Mouse (Mus musculus): ENCODE data around the gene Snx20.
A peak's percentile ranks its signal among the peaks of the same experiment; 100 is the strongest.

Snx20 gene

DNA sequence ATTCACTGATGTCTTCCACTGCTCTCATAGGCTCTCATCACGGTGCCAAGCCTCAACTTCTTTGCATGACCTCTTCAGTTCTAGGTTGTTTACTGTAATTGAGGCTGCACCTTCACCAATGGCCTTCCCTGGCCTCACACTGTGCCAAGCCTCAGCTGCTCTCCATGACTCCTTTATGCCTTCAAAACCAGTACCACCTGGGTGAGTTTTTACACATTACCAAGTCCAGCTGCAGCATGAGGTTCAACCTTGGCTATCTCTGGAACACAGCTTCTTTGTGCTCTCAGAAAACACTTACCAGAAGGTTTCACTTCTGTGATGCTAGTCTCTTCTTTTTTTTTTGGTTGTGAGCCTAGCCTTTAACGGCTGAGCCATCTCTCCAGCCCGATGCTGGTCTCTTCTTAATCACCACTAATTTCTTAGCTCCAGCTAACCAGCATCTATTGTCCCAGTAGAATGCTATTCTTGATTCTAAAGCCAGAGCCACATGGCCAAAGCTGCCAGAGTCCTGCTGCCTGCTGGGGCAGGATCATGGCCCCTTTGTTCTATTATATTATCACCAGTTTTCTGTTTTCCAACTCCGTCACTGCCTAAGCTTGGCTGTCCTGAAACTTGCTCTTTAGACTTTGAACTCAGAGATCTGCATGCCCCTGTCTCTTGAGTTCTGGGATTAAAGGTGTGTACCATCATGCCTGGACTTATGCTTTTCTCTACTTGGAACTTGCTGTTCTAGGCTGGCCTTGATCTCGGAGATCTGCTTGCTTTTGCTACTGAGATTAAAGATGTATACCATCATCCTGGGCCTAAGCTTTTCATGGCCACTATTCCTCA is 7.0 kb upstream of the Snx20 start:
- DNase-seq (ENCODE audit: low spot score in 2 of 2) = no peak

DNA sequence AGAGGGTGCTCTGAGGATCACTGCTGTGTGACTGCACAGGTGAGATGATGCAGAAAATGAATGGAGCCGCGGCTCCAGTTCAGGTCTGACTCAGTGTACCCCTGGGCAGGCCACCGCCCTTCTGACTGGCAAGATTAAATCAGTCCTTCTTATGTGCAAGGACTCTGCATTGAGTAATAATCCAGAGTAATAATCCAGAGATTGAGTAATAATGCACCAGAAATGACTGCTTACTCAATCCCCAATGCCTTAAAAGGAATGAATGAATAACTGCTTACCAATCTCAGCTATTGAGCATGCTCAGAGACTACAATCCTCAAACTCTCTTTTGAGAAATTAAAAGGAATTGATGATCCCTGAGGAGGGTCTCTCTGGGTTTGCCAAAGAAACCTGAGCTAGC is 3.0 kb upstream of the Snx20 start:
- DNase-seq (ENCODE audit: low spot score in 2 of 2) = no peak

DNA sequence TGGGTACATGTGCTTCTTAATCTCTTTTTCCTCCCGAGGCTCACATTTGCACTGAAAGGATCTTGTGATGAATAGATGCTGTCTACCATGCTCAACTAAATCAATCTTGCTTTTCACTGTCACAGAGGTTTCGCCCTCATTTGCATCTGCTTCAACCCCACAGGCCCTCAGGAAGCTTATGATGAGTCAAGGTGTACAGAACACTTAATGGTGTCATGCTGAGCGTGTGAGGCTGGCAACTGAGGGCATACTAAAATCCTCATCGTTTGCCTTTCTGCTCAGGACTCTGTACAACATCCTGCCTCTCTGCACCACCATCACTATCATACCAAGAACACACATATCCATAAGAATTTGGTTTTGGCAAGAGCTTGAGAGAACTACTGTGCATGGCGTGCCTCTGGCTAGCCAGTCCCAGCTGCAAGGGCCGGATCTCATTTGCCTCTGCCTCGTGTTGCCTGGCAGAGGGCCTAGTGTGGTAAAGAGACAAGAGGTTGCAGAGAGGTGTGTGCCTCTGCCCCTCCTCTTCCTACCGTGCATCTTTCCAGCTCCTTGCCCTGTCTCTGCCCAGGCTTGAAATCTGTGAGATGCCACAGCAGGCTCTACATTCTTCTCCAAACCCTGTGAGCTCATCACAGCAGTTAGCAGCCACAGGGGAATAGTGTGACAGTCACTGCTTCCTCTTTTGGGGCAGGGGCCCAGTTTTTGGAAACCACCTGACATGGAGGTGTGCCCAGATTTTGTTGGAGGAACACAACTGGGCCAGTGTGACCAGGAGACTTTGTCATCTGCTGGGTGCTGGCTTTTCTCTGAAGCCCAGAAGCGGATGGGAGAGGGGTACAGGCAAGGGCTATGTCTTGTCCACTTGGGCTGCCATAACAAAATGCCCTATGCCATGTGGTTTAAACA is 1.4 kb upstream of the Snx20 start:
- DNase-seq (ENCODE audit: low spot score in 2 of 2) = no peak

DNA sequence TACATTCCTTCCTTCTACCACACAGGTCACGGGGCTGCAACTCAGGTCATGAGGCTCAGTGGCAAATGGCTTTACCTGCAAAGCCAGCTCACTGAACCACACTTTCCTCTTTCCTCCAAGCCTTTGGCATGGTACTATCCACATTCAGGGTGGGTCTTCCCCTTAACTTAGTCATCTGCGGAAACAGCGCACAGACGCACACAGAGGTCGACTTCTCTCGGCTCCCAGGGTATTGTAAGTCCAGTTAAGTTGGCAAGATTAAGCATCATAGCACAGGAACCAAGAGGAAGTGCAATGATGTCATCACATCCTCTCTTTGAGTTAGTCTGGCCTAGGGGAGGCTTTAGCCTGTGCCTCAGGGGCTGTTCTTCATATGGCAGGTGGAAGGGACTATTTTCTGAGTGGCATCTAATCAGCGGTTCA is 2.6 kb downstream of the Snx20 start:
- no peak for DNase-seq (ENCODE audit: low spot score in 2 of 2)

DNA sequence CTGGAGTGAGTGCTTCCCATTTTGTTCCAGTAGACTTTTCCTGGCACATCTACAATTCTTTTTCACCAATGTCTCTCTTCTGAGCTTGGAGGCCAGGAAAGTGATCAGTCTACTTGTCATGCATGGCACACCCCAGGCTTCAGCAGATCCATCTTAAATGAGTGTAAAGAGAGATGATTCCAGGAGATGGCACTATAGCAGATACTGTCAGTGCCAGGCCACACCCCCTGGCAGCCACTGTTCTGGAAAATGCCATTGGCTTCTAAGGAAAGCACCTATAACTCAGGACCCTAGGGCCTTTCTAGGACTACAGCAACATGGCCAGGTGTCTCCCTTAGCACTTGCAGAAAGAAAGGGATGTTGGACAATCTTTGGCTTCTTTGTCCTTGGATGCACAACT is 4.8 kb downstream of the Snx20 start:
- peak; percentile 53 to 65 for DNase-seq (ENCODE audit: low spot score in 2 of 2)

DNA sequence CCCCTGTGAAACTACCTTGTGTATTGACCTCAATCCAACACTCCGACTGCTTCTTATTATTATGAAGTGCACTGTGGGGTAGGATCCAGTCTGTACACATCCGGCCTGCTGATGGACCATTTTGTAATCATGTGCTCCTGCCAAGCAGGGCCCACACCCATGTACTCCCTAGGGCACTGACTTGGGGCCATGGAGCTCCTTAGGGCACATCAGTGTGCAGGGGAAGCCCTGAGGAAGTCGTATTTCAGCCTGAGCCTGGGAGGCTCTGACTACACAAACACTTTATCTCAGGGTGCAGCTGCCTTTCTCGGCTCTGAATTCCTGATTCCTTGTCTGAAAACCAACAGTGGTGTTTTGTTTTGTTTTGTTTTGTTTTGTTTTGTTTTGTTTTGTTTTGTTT is 5.7 kb downstream of the Snx20 start:
- no peak for DNase-seq (ENCODE audit: low spot score in 2 of 2)

DNA sequence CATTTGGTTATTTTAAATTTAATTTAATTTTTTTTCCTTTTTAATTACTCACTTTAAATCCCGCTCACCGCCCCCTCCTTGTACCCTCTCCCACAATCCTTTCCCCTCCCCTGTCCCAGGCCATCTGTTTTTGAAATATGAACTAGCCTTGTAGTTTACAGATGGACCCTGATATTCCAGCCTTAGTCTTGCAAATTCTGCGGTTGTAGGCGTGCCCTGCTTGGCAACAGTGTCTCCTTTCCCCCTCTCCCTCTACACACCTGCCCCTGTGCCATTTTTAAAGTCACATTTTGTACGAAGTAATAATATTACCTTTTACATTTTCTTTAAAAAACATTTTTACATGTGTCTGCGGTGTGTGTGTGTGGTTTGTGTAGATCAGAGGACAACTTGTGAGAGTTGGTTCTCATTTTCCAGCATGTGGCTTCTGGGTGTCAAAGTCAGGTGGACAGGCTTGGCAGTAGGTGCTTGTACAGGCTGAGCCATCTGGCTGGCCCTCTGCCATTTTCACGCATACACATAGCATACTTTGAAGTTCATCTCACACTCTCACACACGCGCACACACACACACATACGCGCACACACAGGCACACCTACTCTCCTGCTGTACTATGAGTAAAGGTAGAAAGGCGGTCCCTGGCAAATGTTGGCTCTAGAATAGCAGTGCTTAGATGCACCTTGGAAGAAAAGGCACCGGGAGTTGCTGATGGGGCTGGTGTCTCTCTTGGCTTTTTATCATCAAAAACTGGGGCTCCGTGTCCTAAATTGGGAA is 7.7 kb downstream of the Snx20 start:
- peak; percentile 69 to 78 for DNase-seq (ENCODE audit: low spot score in 2 of 2)

DNA sequence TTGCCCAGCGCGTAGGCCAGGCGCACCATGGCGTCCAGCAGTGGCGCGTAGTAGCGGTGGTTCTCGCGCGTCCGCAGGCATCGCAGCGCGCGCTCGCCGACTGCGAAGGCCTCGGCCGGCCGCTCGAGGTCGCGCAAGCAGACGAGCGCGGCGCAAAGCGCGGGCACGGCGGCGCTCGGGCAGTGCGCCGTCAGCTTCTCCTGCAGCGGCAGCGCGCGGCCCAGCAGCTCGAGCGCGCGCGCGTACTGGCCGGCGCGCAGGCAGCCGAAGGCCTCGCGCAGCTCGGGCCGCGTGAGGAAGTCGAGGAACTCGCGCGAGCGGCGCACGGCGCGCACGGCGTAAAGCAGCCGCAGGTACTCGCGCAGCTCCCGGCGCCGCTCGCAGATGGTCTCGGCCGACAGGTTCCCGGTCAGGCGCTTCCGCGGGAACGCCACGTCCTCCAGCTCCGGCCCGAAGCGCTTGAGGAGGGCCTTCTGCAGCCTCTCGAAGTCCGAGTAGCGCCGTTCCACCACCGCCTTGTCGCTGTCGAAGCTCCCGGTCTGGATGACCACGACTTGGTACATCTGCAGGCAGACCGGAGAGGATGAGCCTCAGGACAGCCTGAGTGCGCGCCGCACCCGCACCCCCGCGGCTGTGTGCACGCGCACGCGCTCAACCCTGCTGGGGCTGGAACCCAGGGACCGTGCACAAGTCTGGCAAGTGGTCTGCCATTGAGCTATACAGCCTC is 8.5 kb downstream of the Snx20 start:
- peak; percentile 88 to 91 for DNase-seq (ENCODE audit: low spot score in 2 of 2)

DNA sequence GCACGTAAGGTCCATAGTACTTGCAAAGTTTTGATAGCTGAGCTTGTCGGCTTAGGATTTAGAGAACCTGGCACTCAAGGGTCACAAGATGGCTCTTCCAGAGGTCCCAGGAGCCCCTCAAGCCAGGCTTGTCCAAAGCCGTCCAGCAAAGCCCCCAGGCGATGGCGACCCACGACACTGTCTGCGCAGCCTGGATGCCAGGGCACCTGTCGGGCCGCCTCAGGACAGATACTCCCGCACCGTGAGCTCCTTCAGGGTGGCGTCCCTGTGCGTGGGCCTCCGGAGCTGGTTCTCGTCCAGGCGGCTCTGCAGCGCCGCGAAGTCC is 9.0 kb downstream of the Snx20 start:
- DNase-seq (ENCODE audit: low spot score in 2 of 2) = no peak

DNA sequence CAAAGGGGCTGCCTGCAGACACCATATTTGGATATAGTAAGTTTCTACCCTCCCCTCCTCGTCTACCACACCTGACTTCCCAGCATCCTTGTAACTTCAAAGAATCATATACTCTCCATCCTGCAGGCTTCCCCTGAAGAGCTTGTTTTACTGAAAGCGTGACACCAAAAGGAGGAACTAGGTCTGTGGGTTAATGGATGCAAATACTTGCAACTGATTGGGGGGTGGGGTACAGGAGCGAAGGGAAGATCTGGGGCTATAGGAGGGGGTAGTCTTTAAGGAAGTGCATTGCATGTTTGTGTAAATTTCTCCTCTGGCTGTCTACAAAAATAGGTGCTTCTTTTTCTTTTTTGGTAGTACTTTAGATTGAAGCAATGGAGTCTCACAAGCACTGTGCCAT is 9.5 kb downstream of the Snx20 start:
- no peak for DNase-seq (ENCODE audit: low spot score in 2 of 2)

DNA sequence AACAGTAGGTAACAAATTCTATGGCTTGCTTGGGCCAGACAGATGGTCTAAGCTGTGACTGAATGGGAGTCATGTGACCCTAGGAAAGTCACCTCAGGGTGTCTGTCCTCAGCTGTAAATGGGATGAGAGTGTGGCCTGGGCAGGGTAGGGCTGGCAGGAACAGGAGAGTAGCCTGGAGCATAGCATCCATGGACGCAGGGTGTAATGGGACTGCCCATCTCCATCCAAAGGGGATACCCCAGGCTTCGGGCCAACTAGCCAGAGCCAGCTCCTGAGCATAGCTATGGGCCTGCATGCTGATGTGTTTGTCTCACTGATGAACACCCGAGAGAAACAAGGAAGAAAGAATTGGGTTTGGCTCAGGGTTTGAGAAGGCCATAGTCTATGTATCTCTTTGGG is 11.7 kb downstream of the Snx20 start:
- no peak for DNase-seq (ENCODE audit: low spot score in 2 of 2)

DNA sequence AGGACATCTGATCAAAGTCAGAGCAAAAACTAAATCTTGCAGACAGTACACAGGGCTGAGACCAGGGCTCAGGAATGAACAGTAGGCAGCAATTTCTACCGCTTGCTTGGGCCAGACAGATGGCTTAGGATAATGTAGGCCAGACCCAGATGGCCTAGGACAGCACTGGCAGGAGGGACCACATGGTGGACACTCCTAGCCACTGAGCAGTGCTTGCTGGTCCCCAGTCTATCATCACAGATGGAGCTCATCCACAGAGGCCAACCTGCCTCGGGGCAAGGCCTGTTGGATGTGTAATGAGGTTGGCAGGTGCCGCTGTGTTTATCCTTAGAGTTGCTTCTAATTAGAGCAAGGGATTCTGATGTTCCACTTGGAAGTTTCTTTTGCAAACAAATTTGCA is 12.6 kb downstream of the Snx20 start:
- no peak for DNase-seq (ENCODE audit: low spot score in 2 of 2)

DNA sequence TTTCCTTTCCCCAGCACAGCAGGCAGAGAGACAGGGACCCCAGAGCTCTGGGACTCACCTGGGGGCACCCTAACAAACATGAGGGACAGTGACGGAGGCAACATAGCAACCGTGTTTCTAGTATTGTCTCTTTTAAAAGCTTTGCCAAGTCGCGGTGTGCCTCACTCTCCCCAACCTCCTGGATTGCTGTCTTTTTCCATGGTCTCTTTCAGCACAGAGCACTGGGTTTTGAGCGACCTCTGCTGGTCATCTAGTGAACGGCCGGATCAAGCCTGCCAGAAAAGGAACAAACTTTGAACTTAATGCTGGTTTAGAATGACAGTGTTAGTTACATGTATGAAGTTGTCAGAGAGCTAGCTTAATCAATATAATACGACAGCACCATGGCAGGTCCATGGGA is 14.5 kb downstream of the Snx20 start:
- peak; percentile 82 to 88 for DNase-seq (ENCODE audit: low spot score in 2 of 2)

DNA sequence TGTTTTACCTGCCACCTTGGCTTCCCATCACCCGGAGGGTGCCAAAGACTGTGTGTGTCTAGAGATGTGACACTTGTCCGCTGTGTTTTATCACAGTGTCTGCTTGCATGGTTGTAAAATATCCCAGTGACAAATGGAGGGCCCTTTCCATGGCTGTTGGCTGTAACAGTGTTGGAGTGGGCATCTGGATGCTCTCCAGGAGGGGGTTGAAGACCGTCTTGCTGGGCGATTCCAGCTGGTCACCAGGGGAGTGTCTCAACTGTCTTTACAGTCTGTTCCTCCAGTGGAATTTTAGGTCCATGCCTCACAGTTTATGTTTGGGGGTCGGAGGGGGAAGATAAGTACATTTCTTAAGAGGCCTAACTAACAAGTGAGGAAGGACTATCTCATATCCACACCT is 15.0 kb downstream of the Snx20 start:
- DNase-seq (ENCODE audit: low spot score in 2 of 2) = no peak

DNA sequence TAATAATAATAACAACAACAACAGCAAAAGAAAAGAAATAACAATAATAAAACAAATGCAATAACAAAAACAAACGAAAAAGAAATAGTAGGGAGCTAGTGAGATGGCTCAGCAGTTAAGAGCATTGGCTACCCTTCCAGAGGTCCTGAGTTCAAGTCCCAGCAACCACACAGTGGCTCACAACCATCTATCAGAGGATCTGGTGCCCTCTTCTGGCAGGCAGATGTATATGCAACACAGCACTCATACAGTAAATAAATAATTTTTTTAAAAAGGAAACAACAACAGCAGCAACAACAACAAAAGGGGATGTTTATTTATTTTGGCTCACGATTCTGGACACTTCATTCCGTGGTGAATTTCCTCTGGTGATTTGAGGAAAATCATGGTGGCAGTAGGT is 16.4 kb downstream of the Snx20 start:
- no peak for DNase-seq (ENCODE audit: low spot score in 2 of 2)

DNA sequence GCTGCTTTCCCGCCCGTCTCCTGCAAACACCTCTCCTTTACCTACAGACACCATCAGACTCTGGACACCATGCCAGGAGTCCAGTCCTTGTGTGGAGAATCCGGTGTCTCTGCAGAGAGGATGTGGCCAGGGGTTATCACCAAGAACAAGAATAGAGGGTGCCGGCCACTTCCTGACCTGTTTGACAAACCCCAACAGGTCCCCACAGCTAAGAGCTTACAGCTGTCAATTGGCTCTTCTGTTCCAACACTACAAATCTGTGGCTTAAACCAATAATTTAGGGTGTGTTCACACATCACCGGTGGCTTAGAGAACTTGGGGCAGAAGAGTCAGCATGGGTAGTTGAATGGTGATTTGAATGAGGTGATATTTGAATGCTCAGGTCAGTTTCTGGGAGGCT is 17.3 kb downstream of the Snx20 start:
- DNase-seq (ENCODE audit: low spot score in 2 of 2) = no peak

DNA sequence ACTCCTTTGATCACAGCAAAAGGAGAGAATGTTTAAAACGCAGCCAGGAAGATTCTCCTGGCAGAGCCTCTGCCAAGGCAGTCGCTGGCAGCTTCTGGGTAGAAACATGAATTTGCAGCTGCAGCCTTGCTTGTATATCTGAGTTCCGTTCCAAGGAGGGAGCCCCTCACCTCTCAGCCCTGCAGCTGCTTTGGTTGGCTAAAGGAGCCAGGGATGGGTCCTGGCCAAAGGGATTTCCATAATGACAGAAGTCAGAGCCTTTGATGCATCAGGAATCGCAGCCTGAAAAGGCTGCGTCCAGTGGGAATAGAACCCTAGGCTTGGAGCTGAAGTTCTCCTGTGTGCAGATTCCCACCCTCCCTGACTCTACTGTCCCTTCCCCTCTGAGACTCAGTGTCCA is 20.9 kb downstream of the Snx20 start:
- no peak for DNase-seq (ENCODE audit: low spot score in 2 of 2)

DNA sequence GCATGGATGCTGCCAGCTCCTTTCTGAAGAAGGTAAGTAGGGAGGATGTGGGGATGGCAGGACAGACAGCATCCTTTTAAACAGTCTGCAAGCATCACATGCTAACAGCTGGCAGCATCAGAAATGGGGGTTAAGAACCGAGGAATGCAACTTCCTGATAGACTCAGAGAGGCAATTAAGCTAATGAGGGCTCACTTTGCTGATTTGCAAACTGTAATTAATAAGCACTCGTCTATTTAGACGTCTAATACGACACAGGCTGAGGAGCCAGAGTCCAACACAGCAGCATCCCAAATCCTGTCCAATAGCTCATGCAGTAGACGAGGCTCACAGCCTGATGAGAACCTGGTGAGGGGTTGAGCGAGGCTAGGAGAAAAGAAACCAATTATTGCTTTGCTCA is 25.7 kb downstream of the Snx20 start:
- DNase-seq (ENCODE audit: low spot score in 2 of 2) = no peak

DNA sequence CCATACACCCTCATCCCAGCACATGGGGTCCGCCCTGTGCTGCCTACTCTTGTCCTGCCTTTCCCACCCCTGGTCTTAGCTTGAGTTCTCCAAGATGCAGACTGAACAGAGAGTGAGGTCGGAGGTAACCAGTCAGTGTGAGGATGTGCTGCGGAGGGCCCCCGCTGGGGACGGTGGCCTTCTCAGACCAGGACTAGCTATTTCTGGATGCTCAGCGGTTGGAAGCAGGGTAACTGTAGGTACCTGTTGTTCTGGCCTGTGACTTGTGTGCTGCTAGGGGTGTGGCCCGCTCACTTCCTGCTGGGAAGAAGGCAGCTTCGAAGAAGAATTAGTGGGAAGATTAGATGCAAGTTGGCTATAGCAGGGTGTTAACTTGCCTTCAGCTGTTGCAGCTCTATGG is 26.9 kb downstream of the Snx20 start:
- no peak for DNase-seq (ENCODE audit: low spot score in 2 of 2)

DNA sequence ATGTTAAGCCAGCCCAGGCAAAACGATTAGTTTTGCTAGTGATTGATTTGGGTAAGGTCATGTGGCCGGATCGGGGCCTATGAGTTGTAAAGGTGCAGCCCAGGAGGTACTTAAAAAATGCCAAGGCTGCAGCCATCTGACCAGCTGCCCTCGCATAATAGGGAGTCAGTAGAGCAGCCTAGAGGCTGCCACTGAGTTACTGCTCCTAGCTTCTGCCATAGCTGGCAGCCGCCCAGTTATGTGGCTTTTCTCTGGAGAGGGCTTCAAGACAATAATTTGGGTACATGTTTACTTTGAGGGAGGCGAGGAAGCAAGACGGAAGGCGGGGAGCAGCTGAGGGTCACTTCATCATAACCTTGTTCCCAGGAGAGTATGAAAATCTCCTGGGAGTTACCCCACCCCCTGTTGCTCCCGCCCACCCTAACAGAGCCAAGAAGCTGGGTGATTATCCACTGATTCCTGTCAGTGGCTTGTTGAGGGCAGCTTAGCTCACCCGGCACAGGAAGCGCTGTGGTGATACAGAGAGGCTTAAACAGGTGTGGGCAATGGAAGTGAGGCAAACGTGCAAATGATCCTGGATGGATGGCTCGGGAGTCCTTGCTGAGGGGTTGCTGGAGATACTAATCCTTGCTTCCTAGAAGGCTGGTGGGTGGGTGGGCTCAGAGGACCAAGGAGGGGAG is 30.4 kb downstream of the Snx20 start:
- no peak for DNase-seq (ENCODE audit: low spot score in 2 of 2)
